Comparison of ENCODE assay signal across 22 mouse cellular contexts in the genomic region with DNA sequence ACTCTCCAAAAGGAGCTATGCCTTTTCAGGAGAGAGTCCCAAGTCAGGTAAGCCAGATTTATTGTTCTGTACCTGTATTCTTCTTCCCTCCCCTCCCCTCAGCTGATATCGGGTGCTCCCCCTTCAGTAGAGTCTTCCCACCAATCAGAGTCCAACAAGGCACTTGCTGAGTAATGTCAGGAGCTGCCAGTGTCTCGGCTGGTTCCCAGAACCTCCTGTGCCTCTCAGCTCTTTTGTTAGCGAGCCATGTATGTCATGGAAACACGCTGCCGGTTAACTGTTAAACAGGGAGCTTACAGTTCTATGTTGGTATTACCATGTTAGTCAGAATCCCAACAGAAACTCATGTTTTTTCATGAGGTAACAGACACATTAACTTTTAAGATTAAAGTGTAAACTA.
DNase-seq lines count a peak whose midpoint lies in the region; ATAC-seq and TF ChIP-seq lines count a peak whose summit lies in the region.
"Had no signal": no experiment of that assay in that cellular context is flagged by ENCODE, and none has a peak within 500 bp of the region (broad histone marks: within the 10 kb centered on the region; RNA-seq: fewer than 3 reads in every experiment).

No protein-coding gene starts in this region.

- H3K4me1 ChIP-seq in CH12.LX (ENCODE audit: control insufficient read depth in 1 of 2, insufficient read depth in 2 of 2) = peaks cover 3 to 6% of the 10 kb centered on the region in 2 experiments; a peak in 1 of 4 replicates
- H3K4me1 ChIP-seq in kidney, embryonic 15.5 days = no peaks in the 10 kb centered on the region
- H3K4me1 ChIP-seq: embryonic facial prominence, embryonic 12.5 days; embryonic facial prominence, embryonic 15.5 days; forebrain, embryonic 15.5 days; heart, embryonic 13.5 days; hindbrain, embryonic 12.5 days; hindbrain, embryonic 15.5 days had no signal

- no peaks in the 10 kb centered on the region for H3K79me2 ChIP-seq in CH12.LX (replicated peaks; ENCODE audit: control insufficient read depth, extremely low read depth, insufficient read depth, poor library complexity, severe bottlenecking)

- in situ Hi-C loops in CH12.LX (cut with MboI; ENCODE audit: low pct_ligation_motif_present, low pct_unique_long_range_greater_than_20kb, low sequenced_read_pairs) = no loop called here

- TF ChIP-seq RAD21 in CH12.LX (IDR thresholded peaks at IDR 0.05; ENCODE audit: low read depth, low read length) = no peak

- no peak overlapping the region for H3K4me3 ChIP-seq in CH12.LX (replicated peaks in 1 of 3; ENCODE audit: low read depth in 2 of 3, low read length in 2 of 3, poor library complexity in 1 of 3)
- H3K4me3 ChIP-seq in kidney, embryonic 15.5 days (replicated peaks) = no peak overlapping the region
- H3K4me3 ChIP-seq: embryonic facial prominence, embryonic 12.5 days; embryonic facial prominence, embryonic 15.5 days; forebrain, embryonic 15.5 days; heart, embryonic 13.5 days; hindbrain, embryonic 12.5 days; hindbrain, embryonic 15.5 days had no signal

- dilution Hi-C loops in CH12.LX (cut with MboI; ENCODE audit: extremely low pct_ligation_motif_present, extremely low pct_unique_long_range_greater_than_20kb, low sequenced_read_pairs) = no loop called here

- H3K9ac ChIP-seq in CH12.LX (ENCODE audit: insufficient read depth, low read depth) = no peak overlapping the region
- H3K9ac ChIP-seq in kidney, embryonic 15.5 days = no peak overlapping the region
- H3K9ac ChIP-seq: embryonic facial prominence, embryonic 12.5 days; embryonic facial prominence, embryonic 15.5 days; forebrain, embryonic 15.5 days; heart, embryonic 13.5 days; hindbrain, embryonic 12.5 days; hindbrain, embryonic 15.5 days had no signal

- 66% methylated on average over 5 of the region's 5 CpGs for WGBS in kidney, embryonic 15.5 days

- 0 out of 2 replicates have a peak, but pooled peaks have one; percentile 33 for ATAC-seq in kidney, embryonic 15.5 days (replicated peaks; ENCODE audit: low FRiP score)
- ATAC-seq: forebrain, embryonic 15.5 days had no signal

- TF ChIP-seq POLR2A in CH12.LX (IDR thresholded peaks at IDR 0.05; ENCODE audit: low read depth, low read length) = no peak

- TF ChIP-seq CTCF in CH12.LX (conservative IDR thresholded peaks at IDR 0.05 in 1 of 2, IDR thresholded peaks at IDR 0.05 in 1 of 2; ENCODE audit: low read depth in 2 of 2, low read length in 2 of 2) = no peak

- H3K36me3 ChIP-seq in CH12.LX (replicated peaks in 1 of 2; ENCODE audit: control insufficient read depth in 1 of 2, insufficient read depth in 1 of 2, low read length in 1 of 2) = no peaks in the 10 kb centered on the region
- H3K36me3 ChIP-seq in kidney, embryonic 15.5 days = no peaks in the 10 kb centered on the region
- H3K36me3 ChIP-seq: embryonic facial prominence, embryonic 12.5 days; embryonic facial prominence, embryonic 15.5 days; forebrain, embryonic 15.5 days; heart, embryonic 13.5 days; hindbrain, embryonic 12.5 days; hindbrain, embryonic 15.5 days had no signal

- no peak overlapping the region for H3K27ac ChIP-seq in CH12.LX (ENCODE audit: insufficient read depth, low read depth)
- no peak overlapping the region for H3K27ac ChIP-seq in kidney, embryonic 15.5 days
- H3K27ac ChIP-seq: embryonic facial prominence, embryonic 12.5 days; embryonic facial prominence, embryonic 15.5 days; forebrain, embryonic 15.5 days; heart, embryonic 13.5 days; hindbrain, embryonic 12.5 days; hindbrain, embryonic 15.5 days had no signal

- peak; percentile 55 for DNase-seq in heart, adult 11 months
- DNase-seq in heart, postnatal 4 days = no peak
- peak; percentile 18 for DNase-seq in kidney, adult 18-20 months
- no peak for DNase-seq in kidney, postnatal 25 days
- DNase-seq in CH12.LX (ENCODE audit: extremely low read depth) = peak; percentile 51
- DNase-seq in ovary, postnatal 14 days (ENCODE audit: low spot score) = no peak
- DNase-seq: adrenal gland, adult 2 months; adrenal gland, postnatal 14 days; B cell, adult 2 months; cerebellum, adult 2 months; cerebellum, adult 9-11 months; cerebellum, postnatal 25 days; gastrocnemius, postnatal 10 days; gastrocnemius, postnatal 36 days; heart, postnatal 14 days had no signal

- H3K4me2 ChIP-seq in CH12.LX (ENCODE audit: insufficient read depth, low read depth, poor library complexity, severe bottlenecking) = peak overlapping the region; percentile 27; the same call in 1 of the 2 replicates
- H3K4me2 ChIP-seq in kidney, embryonic 15.5 days = no peak overlapping the region
- H3K4me2 ChIP-seq: embryonic facial prominence, embryonic 12.5 days; embryonic facial prominence, embryonic 15.5 days; forebrain, embryonic 15.5 days; heart, embryonic 13.5 days; hindbrain, embryonic 12.5 days; hindbrain, embryonic 15.5 days had no signal

- TF ChIP-seq EP300 in CH12.LX (IDR thresholded peaks at IDR 0.05; ENCODE audit: low read length) = peak; percentile 62; the same call in 1 of the 2 replicates

- no peaks in the 10 kb centered on the region for H3K27me3 ChIP-seq in CH12.LX (replicated peaks)
- no peaks in the 10 kb centered on the region for H3K27me3 ChIP-seq in kidney, embryonic 15.5 days
- H3K27me3 ChIP-seq: embryonic facial prominence, embryonic 12.5 days; embryonic facial prominence, embryonic 15.5 days; forebrain, embryonic 15.5 days; heart, embryonic 13.5 days; hindbrain, embryonic 12.5 days; hindbrain, embryonic 15.5 days had no signal

- H3K9me3 ChIP-seq in CH12.LX (replicated peaks; ENCODE audit: low read length) = no peaks in the 10 kb centered on the region
- H3K9me3 ChIP-seq in kidney, embryonic 15.5 days (replicated peaks) = no peaks in the 10 kb centered on the region
- H3K9me3 ChIP-seq: embryonic facial prominence, embryonic 12.5 days; embryonic facial prominence, embryonic 15.5 days; forebrain, embryonic 15.5 days; heart, embryonic 13.5 days; hindbrain, embryonic 12.5 days; hindbrain, embryonic 15.5 days had no signal

TF ChIP-seq in CH12.LX, 34 proteins besides CTCF, POLR2A, EP300 and RAD21:
- TF ChIP-seq SIN3A (IDR thresholded peaks at IDR 0.05; ENCODE audit: low read length) (no peak), ZMIZ1 (IDR thresholded peaks at IDR 0.05; ENCODE audit: low read depth, low read length) (no peak), ETS1 (conservative IDR thresholded peaks at IDR 0.05; ENCODE audit: low read depth, low read length) (peak; percentile 42; the same call in 1 of the 2 replicates), USF1 (IDR thresholded peaks at IDR 0.05; ENCODE audit: low read depth, low read length) (no peak), JUN (IDR thresholded peaks at IDR 0.05; ENCODE audit: insufficient read depth, low read depth, low read length) (peak; percentile 48; the same call in 1 of the 2 replicates), SMC3 (IDR thresholded peaks at IDR 0.05; ENCODE audit: low read depth, low read length) (no peak), ZKSCAN1 (IDR thresholded peaks at IDR 0.05; ENCODE audit: borderline replicate concordance, low read depth, low read length) (no peak), GABPA (IDR thresholded peaks at IDR 0.05; ENCODE audit: insufficient replicate concordance, low read depth, low read length) (no peak), MEF2A (IDR thresholded peaks at IDR 0.05; ENCODE audit: borderline replicate concordance, low read depth, low read length) (peak; percentile 56; the same call in 1 of the 2 replicates), IRF4 (IDR thresholded peaks at IDR 0.05; ENCODE audit: low read depth, low read length) (peak; percentile 85), JUND (conservative IDR thresholded peaks at IDR 0.05; ENCODE audit: low read depth, low read length) (peak; percentile 65), TBP (conservative IDR thresholded peaks at IDR 0.05; ENCODE audit: low read depth, low read length) (0 out of 2 replicates have a peak, but pooled peaks have one; percentile 26)

Comparison
In these comparisons a context has a peak if more than half of its experiments do, and no peak if none do; other contexts are left out.
1. DNase-seq: peak in heart, adult 11 months (single experiment), kidney, adult 18-20 months (single experiment) and CH12.LX (single experiment); none in heart, postnatal 4 days (single experiment), kidney, postnatal 25 days (0 of 2) and ovary, postnatal 14 days (single experiment).